Mouse (Mus musculus): Measurements from ENCODE around the gene Mxra7. TPM values are rescaled to one million over a fixed set of nuclear protein-coding genes. Genes with fewer than 3 reads are reported as not detected.
A peak's percentile ranks its signal among the peaks of the same experiment; 100 is the strongest.

Mxra7 gene
- 12.4 and 14.2 TPM in 2 replicates for polyA plus RNA-seq (2014; fragmentation: Nextera tagmentation; extraction: Ambion mirVana)

DNA sequence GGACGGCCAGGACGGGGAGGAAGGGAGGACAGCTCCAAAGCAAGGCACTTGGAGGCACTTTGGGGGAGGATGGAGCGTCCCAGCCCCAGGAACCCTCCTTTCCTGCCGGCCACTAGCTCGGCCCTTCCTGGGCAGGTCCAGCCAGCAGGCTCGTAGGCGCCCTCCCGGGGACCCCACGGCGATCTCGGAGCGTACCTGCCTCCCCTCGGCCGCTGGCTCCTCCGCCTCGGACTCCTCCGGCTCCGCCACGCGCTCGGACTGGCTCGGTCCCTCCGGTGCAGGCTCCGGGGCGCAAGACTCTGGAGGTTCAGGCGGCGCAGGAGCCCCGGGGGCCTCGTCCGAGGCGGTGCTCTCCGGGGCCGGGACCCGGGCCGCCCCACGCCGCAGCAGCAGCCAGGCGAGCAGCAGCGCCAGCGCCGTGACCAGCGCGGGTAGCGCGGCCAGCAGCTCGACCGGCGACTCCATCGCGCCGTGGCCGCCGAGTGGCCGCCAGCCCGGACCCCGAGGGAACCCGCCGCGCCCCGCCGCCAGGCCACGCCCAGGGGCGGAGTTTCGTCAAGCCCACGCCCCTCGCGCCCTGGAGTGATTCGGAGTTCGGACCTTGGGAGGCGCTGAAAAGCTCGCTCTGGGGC is at the start of gene Mxra7:
Gene Mxra7 (minus strand): TSS at position 513 of the 632 bp plus-strand sequence.
- Histone ChIP-seq H3K27me3 (ENCODE audit: control insufficient read depth, insufficient read depth, low read length) (no peaks in the 10 kb centered on the region), H3K9ac (ENCODE audit: low read length) (peak within 1 kb of the TSS; percentile 74), H3K4me2 (ENCODE audit: low read depth, severe bottlenecking) (peak within 1 kb of the TSS; percentile 92), H3K9me3 (ENCODE audit: control insufficient read depth, low read length) (no peaks in the 10 kb centered on the region), H3K4me3 (ENCODE audit: low read depth, low read length) (peak within 1 kb of the TSS; percentile 71), H3K4me1 (ENCODE audit: control insufficient read depth, insufficient read depth, low read length) (peaks cover 9% of the 10 kb centered on the region), H3K36me3 (ENCODE audit: control insufficient read depth, insufficient read depth, low read length) (no peaks in the 10 kb centered on the region), H3K27ac (replicated peaks; ENCODE audit: low read depth, low read length) (peak within 1 kb of the TSS; percentile 47)
- DNase-seq (ENCODE audit: low spot score): peak; percentile 85
- ATAC-seq (ENCODE audit: insufficient number of reproducible peaks, low FRiP score, low TSS enrichment, low read depth): peak; percentile 27; the same call in 1 of the 2 replicates
- under 1% methylated on average over 71 of the region's 71 CpGs for WGBS

DNA sequence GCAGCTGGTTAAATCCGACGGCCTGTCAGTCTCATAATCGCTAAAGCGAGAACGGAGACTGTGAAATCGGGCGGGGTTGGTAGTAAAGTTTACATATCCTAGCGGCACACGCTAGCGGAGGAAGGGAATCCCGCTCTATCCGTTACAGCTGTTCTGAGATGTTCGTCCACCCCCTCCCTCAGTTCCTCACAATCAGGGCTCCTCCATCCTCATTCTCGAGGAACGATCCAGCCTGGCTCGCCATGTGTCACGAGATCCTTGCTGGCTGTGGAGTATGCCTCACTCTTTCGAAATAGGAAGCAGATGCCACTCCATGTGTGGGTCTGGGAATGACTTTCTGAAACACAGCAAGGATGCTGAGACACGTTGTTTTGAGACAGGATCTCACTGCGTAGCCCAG is 46.1 kb upstream of the Mxra7 start:
- WGBS: 82% methylated on average over 20 of the region's 20 CpGs
- Histone ChIP-seq H3K9me3 (ENCODE audit: control insufficient read depth, low read length) (no peaks in the 10 kb centered on the region), H3K4me1 (ENCODE audit: control insufficient read depth, insufficient read depth, low read length) (no peaks in the 10 kb centered on the region), H3K9ac (ENCODE audit: low read length) (no peak overlapping the region), H3K4me3 (ENCODE audit: low read depth, low read length) (no peak overlapping the region), H3K27ac (replicated peaks; ENCODE audit: low read depth, low read length) (no peak overlapping the region), H3K36me3 (ENCODE audit: control insufficient read depth, insufficient read depth, low read length) (peaks cover 12% of the 10 kb centered on the region), H3K4me2 (ENCODE audit: low read depth, severe bottlenecking) (no peak overlapping the region), H3K27me3 (ENCODE audit: control insufficient read depth, insufficient read depth, low read length) (no peaks in the 10 kb centered on the region)
- ATAC-seq (ENCODE audit: insufficient number of reproducible peaks, low FRiP score, low TSS enrichment, low read depth) (no peak), DNase-seq (ENCODE audit: low spot score) (no peak)

GRCm38 (mm10) chr11:116871538-116871937 is 43.7 kb upstream of the Mxra7 start:
- no peaks in the 10 kb centered on the region for H3K9me3 ChIP-seq (ENCODE audit: control insufficient read depth, low read length)
- no peak overlapping the region for H3K9ac ChIP-seq (ENCODE audit: low read length)
- 75% methylated on average over 9 of the region's 9 CpGs for WGBS
- H3K27me3 ChIP-seq (ENCODE audit: control insufficient read depth, insufficient read depth, low read length): no peaks in the 10 kb centered on the region
- DNase-seq (ENCODE audit: low spot score): no peak
- no peak overlapping the region for H3K4me3 ChIP-seq (ENCODE audit: low read depth, low read length)
- H3K27ac ChIP-seq (replicated peaks; ENCODE audit: low read depth, low read length): no peak overlapping the region
- peaks cover 12% of the 10 kb centered on the region for H3K36me3 ChIP-seq (ENCODE audit: control insufficient read depth, insufficient read depth, low read length)
- ATAC-seq (ENCODE audit: insufficient number of reproducible peaks, low FRiP score, low TSS enrichment, low read depth): no peak
- H3K4me1 ChIP-seq (ENCODE audit: control insufficient read depth, insufficient read depth, low read length): no peaks in the 10 kb centered on the region
- no peak overlapping the region for H3K4me2 ChIP-seq (ENCODE audit: low read depth, severe bottlenecking)

GRCm38 (mm10) chr11:116869641-116870040 is 41.8 kb upstream of the Mxra7 start:
- no peak overlapping the region for H3K4me2 ChIP-seq (ENCODE audit: low read depth, severe bottlenecking)
- H3K27me3 ChIP-seq (ENCODE audit: control insufficient read depth, insufficient read depth, low read length): no peaks in the 10 kb centered on the region
- H3K4me1 ChIP-seq (ENCODE audit: control insufficient read depth, insufficient read depth, low read length): no peaks in the 10 kb centered on the region
- WGBS: 91% methylated on average over 4 of the region's 4 CpGs
- no peak for DNase-seq (ENCODE audit: low spot score)
- no peak overlapping the region for H3K27ac ChIP-seq (replicated peaks; ENCODE audit: low read depth, low read length)
- peaks cover 12% of the 10 kb centered on the region for H3K36me3 ChIP-seq (ENCODE audit: control insufficient read depth, insufficient read depth, low read length)
- no peak overlapping the region for H3K9ac ChIP-seq (ENCODE audit: low read length)
- H3K9me3 ChIP-seq (ENCODE audit: control insufficient read depth, low read length): no peaks in the 10 kb centered on the region
- no peak for ATAC-seq (ENCODE audit: insufficient number of reproducible peaks, low FRiP score, low TSS enrichment, low read depth)
- H3K4me3 ChIP-seq (ENCODE audit: low read depth, low read length): no peak overlapping the region

DNA sequence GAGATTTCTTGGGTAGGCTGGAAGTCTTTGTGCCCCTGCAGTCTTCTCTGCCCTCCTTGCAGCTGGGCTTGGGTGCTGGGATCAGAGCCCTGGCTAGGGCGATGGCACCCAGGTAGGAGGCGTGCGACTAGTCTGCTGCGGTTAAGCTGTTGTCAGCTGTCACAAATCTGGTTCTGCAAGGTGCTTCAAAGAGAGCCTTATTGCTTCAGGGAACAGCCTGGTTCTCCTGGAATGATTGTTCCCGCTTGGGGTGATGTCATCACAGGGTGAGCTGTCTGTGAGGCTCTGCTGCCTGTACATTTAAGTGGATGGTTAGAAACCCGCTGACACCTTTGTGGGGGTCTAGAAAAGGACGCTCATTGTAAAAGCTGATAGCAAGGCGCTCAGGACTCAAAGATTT is 41.4 kb upstream of the Mxra7 start:
- no peak for ATAC-seq (ENCODE audit: insufficient number of reproducible peaks, low FRiP score, low TSS enrichment, low read depth)
- Histone ChIP-seq H3K9ac (ENCODE audit: low read length) (no peak overlapping the region), H3K36me3 (ENCODE audit: control insufficient read depth, insufficient read depth, low read length) (peaks cover 11% of the 10 kb centered on the region), H3K4me3 (ENCODE audit: low read depth, low read length) (no peak overlapping the region), H3K4me1 (ENCODE audit: control insufficient read depth, insufficient read depth, low read length) (no peaks in the 10 kb centered on the region), H3K27me3 (ENCODE audit: control insufficient read depth, insufficient read depth, low read length) (no peaks in the 10 kb centered on the region), H3K9me3 (ENCODE audit: control insufficient read depth, low read length) (no peaks in the 10 kb centered on the region), H3K27ac (replicated peaks; ENCODE audit: low read depth, low read length) (no peak overlapping the region), H3K4me2 (ENCODE audit: low read depth, severe bottlenecking) (no peak overlapping the region)
- WGBS: 86% methylated on average over 8 of the region's 8 CpGs
- DNase-seq (ENCODE audit: low spot score): no peak

- Histone ChIP-seq H3K36me3 (ENCODE audit: control insufficient read depth, insufficient read depth, low read length) (peaks cover 7% of the 10 kb centered on the region), H3K4me2 (ENCODE audit: low read depth, severe bottlenecking) (no peak overlapping the region), H3K9ac (ENCODE audit: low read length) (no peak overlapping the region), H3K27ac (replicated peaks; ENCODE audit: low read depth, low read length) (no peak overlapping the region), H3K4me3 (ENCODE audit: low read depth, low read length) (no peak overlapping the region), H3K27me3 (ENCODE audit: control insufficient read depth, insufficient read depth, low read length) (no peaks in the 10 kb centered on the region), H3K9me3 (ENCODE audit: control insufficient read depth, low read length) (no peaks in the 10 kb centered on the region), H3K4me1 (ENCODE audit: control insufficient read depth, insufficient read depth, low read length) (no peaks in the 10 kb centered on the region)
- ATAC-seq (ENCODE audit: insufficient number of reproducible peaks, low FRiP score, low TSS enrichment, low read depth) (no peak), DNase-seq (ENCODE audit: low spot score) (no peak)
- 74% methylated on average over 3 of the region's 3 CpGs for WGBS
Measured at GRCm38 (mm10) chr11:116868129-116868528, 40.3 kb upstream of the Mxra7 start.

GRCm38 (mm10) chr11:116865945-116866585 is 38.2 kb upstream of the Mxra7 start:
- Histone ChIP-seq H3K4me1 (ENCODE audit: control insufficient read depth, insufficient read depth, low read length) (no peaks in the 10 kb centered on the region), H3K27me3 (ENCODE audit: control insufficient read depth, insufficient read depth, low read length) (no peaks in the 10 kb centered on the region), H3K4me2 (ENCODE audit: low read depth, severe bottlenecking) (no peak overlapping the region), H3K9ac (ENCODE audit: low read length) (no peak overlapping the region), H3K36me3 (ENCODE audit: control insufficient read depth, insufficient read depth, low read length) (peaks cover 10% of the 10 kb centered on the region), H3K27ac (replicated peaks; ENCODE audit: low read depth, low read length) (no peak overlapping the region), H3K4me3 (ENCODE audit: low read depth, low read length) (no peak overlapping the region), H3K9me3 (ENCODE audit: control insufficient read depth, low read length) (no peaks in the 10 kb centered on the region)
- DNase-seq (ENCODE audit: low spot score): no peak
- 77% methylated on average over 12 of the region's 12 CpGs for WGBS
- ATAC-seq (ENCODE audit: insufficient number of reproducible peaks, low FRiP score, low TSS enrichment, low read depth): no peak

DNA sequence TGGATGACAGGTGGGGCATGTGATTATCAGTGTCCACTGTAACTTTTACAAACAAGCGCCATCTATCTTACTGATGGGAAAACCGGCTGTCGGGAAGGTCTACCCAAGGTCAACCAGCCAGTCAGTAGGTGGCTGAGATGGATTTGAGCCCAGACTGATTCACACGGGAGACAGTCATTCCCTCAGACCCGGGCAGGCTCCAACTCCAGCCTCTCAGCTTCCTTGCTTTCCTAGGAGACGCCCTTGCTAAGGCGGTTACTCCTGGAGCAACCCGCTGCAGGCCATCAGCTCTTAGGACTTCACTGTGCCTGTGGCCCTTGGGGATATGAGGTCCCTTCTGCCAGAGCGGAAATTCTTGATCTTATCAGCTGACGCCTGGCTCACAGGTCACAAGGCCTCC is 36.6 kb upstream of the Mxra7 start:
- no peak overlapping the region for H3K4me3 ChIP-seq (ENCODE audit: low read depth, low read length)
- H3K4me2 ChIP-seq (ENCODE audit: low read depth, severe bottlenecking): no peak overlapping the region
- DNase-seq (ENCODE audit: low spot score) (no peak), ATAC-seq (ENCODE audit: insufficient number of reproducible peaks, low FRiP score, low TSS enrichment, low read depth) (no peak)
- H3K9me3 ChIP-seq (ENCODE audit: control insufficient read depth, low read length): no peaks in the 10 kb centered on the region
- no peaks in the 10 kb centered on the region for H3K27me3 ChIP-seq (ENCODE audit: control insufficient read depth, insufficient read depth, low read length)
- H3K4me1 ChIP-seq (ENCODE audit: control insufficient read depth, insufficient read depth, low read length): no peaks in the 10 kb centered on the region
- H3K36me3 ChIP-seq (ENCODE audit: control insufficient read depth, insufficient read depth, low read length): peaks cover 5% of the 10 kb centered on the region; the same call in 1 of the 2 replicates
- 80% methylated on average over 10 of the region's 10 CpGs for WGBS
- no peak overlapping the region for H3K27ac ChIP-seq (replicated peaks; ENCODE audit: low read depth, low read length)
- no peak overlapping the region for H3K9ac ChIP-seq (ENCODE audit: low read length)

All from limb, embryonic 11.5 days (tissue).